Mouse (Mus musculus): ENCODE measurements around the gene Gm43517.

DNA sequence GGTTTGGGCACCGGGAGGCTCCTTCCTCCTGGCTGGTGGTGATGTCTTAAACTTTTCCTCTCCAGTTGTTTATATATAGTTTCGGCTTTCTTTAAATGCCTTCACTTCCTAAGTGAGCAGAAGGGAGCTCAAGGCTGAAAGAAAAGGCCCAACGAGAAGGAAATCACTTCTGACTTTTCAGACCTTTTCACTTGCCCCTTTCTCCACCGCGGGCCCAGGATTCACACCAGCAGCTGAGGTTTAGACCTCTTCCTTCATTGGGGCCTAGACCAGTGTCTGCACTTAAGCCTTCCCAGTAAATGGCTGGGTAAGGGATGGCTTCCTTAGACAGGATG lies 16.8 kb downstream of the Gm43517 start:
- TF ChIP-seq POLR2A (IDR thresholded peaks at IDR 0.05; ENCODE audit: extremely low read depth, insufficient read depth, low read length) (no peak), CTCF (IDR thresholded peaks at IDR 0.05; ENCODE audit: low read depth, low read length) (no peak)

All from liver, adult 2 months (tissue).